Mouse (Mus musculus) embryonic facial prominence, embryonic 12.5 days (tissue): ENCODE measurements around the gene Cdk14. TPM values are rescaled to one million over a fixed set of nuclear protein-coding genes. Genes with fewer than 3 reads are reported as not detected.

Source experiments
- ATAC-seq: fragments of 200-750 bp; cut with Nextera tagmentation; 2 replicates; pipeline ENCODE4 v1.8.0; 2017; ENCODE audit not compliant: insufficient number of reproducible peaks, insufficient read depth, low FRiP score, low TSS enrichment
- H3K27ac ChIP-seq: fragments of 300-500 bp; sonication (generic); 2 replicates; pipeline ENCODE4 v1.5.1; 2016; ENCODE audit warnings: mild to moderate bottlenecking
- H3K27me3 ChIP-seq: fragments of 300-500 bp; sonication (generic); 2 replicates; pipeline ENCODE4 v1.6.1; 2016; ENCODE audit warnings: mild to moderate bottlenecking, moderate library complexity
- H3K36me3 ChIP-seq: fragments of 300-500 bp; sonication (generic); 2 replicates; pipeline ENCODE4 v1.6.1; 2016; ENCODE audit warnings: mild to moderate bottlenecking
- H3K4me1 ChIP-seq: fragments of 300-500 bp; sonication (generic); 2 replicates; pipeline ENCODE4 v1.6.1; 2016
- H3K4me2 ChIP-seq: fragments of 300-500 bp; sonication (generic); replicated peaks from 2 replicates; pipeline ENCODE4 v1.6.1; 2016; ENCODE audit warnings: mild to moderate bottlenecking, moderate library complexity
- H3K4me3 ChIP-seq: fragments of 300-500 bp; sonication (generic); 2 replicates; pipeline ENCODE4 v1.5.1; 2016; ENCODE audit warnings: mild to moderate bottlenecking
- H3K9ac ChIP-seq: fragments of 300-500 bp; sonication (generic); 2 replicates; pipeline ENCODE4 v1.6.1; 2016; ENCODE audit warnings: mild to moderate bottlenecking, moderate library complexity
- H3K9me3 ChIP-seq: fragments of 300-500 bp; sonication (generic); 2 replicates; pipeline ENCODE4 v1.6.1; 2016; ENCODE audit warnings: mild to moderate bottlenecking, moderate library complexity
- WGBS: fragments of 180-500 bp; shearing (Covaris S2); methylation state at CpG from one replicate; pipeline ENCODE4 v1.1.7; 2016; 5-methylcytosine and 5-hydroxymethylcytosine counted together
- polyA plus RNA-seq: library from polyadenylated mRNA; unstranded; fragments of >200 nt; fragmentation: Nextera tagmentation; extraction: Ambion mirVana; gene quantifications from 2 replicates; pipeline ENCODE4 v1.2.1, GENCODE M21; 2016

The Cdk14 gene
- polyA plus RNA-seq, 1 experiment from 2014 or later = 36.1 TPM

DNA sequence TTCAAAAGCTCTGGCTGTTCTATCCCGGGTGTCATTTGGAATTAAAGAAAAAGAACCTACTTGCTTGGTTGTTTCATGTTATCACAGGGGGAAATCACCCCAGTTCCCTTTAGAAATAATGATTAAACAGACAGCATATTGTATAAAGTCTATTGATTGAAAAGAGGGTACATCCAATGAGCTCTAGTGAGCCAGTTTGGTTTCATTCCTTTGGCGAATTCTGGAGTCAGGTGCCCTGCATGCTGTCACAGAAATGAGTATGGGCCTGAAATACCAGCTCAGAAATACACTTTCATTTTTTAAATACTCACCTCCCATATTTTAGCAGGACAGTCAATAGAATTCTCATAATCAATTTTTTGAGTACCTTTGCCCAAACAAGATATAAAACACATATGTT, 598.1 kb downstream of the Cdk14 start:
- Histone ChIP-seq H3K9ac (no peak overlapping the region), H3K27ac (no peak overlapping the region), H3K4me2 (no peak overlapping the region; the same call in 1 of the 2 replicates), H3K4me1 (peaks cover 12% of the 10 kb centered on the region), H3K36me3 (no peaks in the 10 kb centered on the region), H3K9me3 (no peaks in the 10 kb centered on the region), H3K4me3 (no peak overlapping the region), H3K27me3 (no peaks in the 10 kb centered on the region)
- 38% methylated on average over 2 of the region's 2 CpGs for WGBS
- ATAC-seq = no peak

GRCm38 (mm10) chr5:4821368-4821771, 598.7 kb downstream of the Cdk14 start:
- Histone ChIP-seq H3K36me3 (no peaks in the 10 kb centered on the region), H3K27me3 (no peaks in the 10 kb centered on the region), H3K9ac (no peak overlapping the region), H3K4me1 (peaks cover 12% of the 10 kb centered on the region), H3K4me2 (no peak overlapping the region; the same call in 1 of the 2 replicates), H3K27ac (no peak overlapping the region), H3K4me3 (no peak overlapping the region), H3K9me3 (no peaks in the 10 kb centered on the region)
- no peak for ATAC-seq
- WGBS = 18% methylated on average over 8 of the region's 8 CpGs

- Histone ChIP-seq H3K4me2 (no peak overlapping the region), H3K4me3 (no peak overlapping the region), H3K9me3 (no peaks in the 10 kb centered on the region), H3K9ac (no peak overlapping the region), H3K4me1 (peaks cover 19% of the 10 kb centered on the region), H3K27me3 (no peaks in the 10 kb centered on the region), H3K27ac (no peak overlapping the region), H3K36me3 (no peaks in the 10 kb centered on the region)
- ATAC-seq = no peak
- WGBS = 80% methylated on average over 5 of the region's 5 CpGs
Measured at GRCm38 (mm10) chr5:4816981-4817380, 603.1 kb downstream of the Cdk14 start.

- 87% methylated on average over 7 of the region's 7 CpGs for WGBS
Measured at GRCm38 (mm10) chr5:4814465-4815204, 605.5 kb downstream of the Cdk14 start.

DNA sequence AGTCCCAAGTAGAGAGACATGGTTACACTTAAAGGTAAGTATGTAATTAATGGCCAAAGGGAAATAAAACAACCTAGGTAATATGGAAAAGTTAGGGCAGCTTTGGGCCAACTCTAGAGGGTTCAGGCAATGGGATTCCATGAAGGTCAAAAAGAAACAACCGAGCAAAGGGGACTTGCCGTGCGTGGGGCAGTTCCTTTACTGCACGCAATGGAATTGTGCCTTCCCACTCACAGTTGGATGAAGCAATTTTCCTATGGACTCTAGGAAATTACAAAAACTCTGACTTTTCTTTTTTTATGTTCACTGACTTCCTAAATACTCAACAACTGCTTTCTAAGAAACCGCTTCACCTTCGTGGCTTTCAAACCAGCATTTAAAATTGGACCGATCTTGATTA, 606.8 kb downstream of the Cdk14 start:
- Histone ChIP-seq H3K27ac (no peak overlapping the region), H3K9ac (no peak overlapping the region)
- 95% methylated on average over 7 of the region's 7 CpGs for WGBS

More at GRCm38 (mm10) chr5:4814465-4815204, 605.5 kb downstream of the Cdk14 start:
- Histone ChIP-seq H3K27ac (no peak overlapping the region), H3K4me3 (no peak overlapping the region), H3K9ac (no peak overlapping the region), H3K27me3 (no peaks in the 10 kb centered on the region), H3K9me3 (no peaks in the 10 kb centered on the region), H3K4me1 (peaks cover 9% of the 10 kb centered on the region; the same call in 1 of the 2 replicates), H3K4me2 (no peak overlapping the region), H3K36me3 (no peaks in the 10 kb centered on the region)
- ATAC-seq = no peak

GRCm38 (mm10) chr5:4812036-4812729, 607.9 kb downstream of the Cdk14 start:
- H3K4me3 ChIP-seq = no peak overlapping the region
- WGBS = 37% methylated on average over 13 of the region's 13 CpGs
- no peaks in the 10 kb centered on the region for H3K36me3 ChIP-seq
- no peak overlapping the region for H3K9ac ChIP-seq
- H3K9me3 ChIP-seq = no peaks in the 10 kb centered on the region
- H3K27ac ChIP-seq = no peak overlapping the region
- no peak for ATAC-seq
- no peak overlapping the region for H3K4me2 ChIP-seq
- peaks cover 9% of the 10 kb centered on the region; the same call in 1 of the 2 replicates for H3K4me1 ChIP-seq
- H3K27me3 ChIP-seq = no peaks in the 10 kb centered on the region

More for the DNA sequence above, 606.8 kb downstream of the Cdk14 start:
- Histone ChIP-seq H3K4me1 (peaks cover 9% of the 10 kb centered on the region; the same call in 1 of the 2 replicates), H3K4me2 (no peak overlapping the region), H3K4me3 (no peak overlapping the region), H3K9me3 (no peaks in the 10 kb centered on the region), H3K36me3 (no peaks in the 10 kb centered on the region), H3K27me3 (no peaks in the 10 kb centered on the region)
- no peak for ATAC-seq

GRCm38 (mm10) chr5:4805228-4805627, 614.9 kb downstream of the Cdk14 start:
- Histone ChIP-seq H3K4me2 (no peak overlapping the region), H3K4me3 (no peak overlapping the region), H3K27me3 (no peaks in the 10 kb centered on the region), H3K4me1 (peaks cover 26% of the 10 kb centered on the region), H3K36me3 (no peaks in the 10 kb centered on the region), H3K9ac (no peak overlapping the region), H3K27ac (peak overlapping the region; percentile 18; the same call in 1 of the 2 replicates), H3K9me3 (no peaks in the 10 kb centered on the region)
- WGBS = 23% methylated on average over 4 of the region's 4 CpGs
- ATAC-seq = no peak

- no peak overlapping the region for H3K4me3 ChIP-seq
- no peak overlapping the region for H3K27ac ChIP-seq
- H3K9me3 ChIP-seq = no peaks in the 10 kb centered on the region
- no peaks in the 10 kb centered on the region for H3K36me3 ChIP-seq
- H3K4me1 ChIP-seq = peaks cover 26% of the 10 kb centered on the region
- no peak overlapping the region for H3K4me2 ChIP-seq
- WGBS = 63% methylated on average over 5 of the region's 5 CpGs
- no peak for ATAC-seq
- H3K9ac ChIP-seq = no peak overlapping the region
- no peaks in the 10 kb centered on the region for H3K27me3 ChIP-seq
Measured at GRCm38 (mm10) chr5:4803708-4804107, 616.4 kb downstream of the Cdk14 start.

DNA sequence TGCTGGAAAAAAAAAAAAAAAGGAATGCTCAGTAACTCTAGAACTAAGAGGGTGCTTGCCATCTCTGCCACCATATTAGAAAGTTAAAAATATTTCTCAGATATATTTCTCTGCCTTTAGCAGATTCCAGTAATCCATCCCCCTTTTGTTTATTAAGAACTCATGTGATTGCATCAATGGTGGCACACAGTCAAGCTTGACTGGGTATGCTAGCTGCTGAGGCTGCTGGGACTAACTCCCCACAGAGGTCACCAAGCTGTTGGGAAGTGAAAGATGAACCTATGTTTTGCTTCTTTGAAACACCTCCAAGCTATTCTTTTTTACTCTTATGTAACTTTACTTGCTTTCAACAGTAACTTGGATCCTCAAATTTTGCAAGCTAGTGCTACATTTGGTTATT, 618.1 kb downstream of the Cdk14 start:
- no peaks in the 10 kb centered on the region for H3K9me3 ChIP-seq
- no peak for ATAC-seq
- no peak overlapping the region for H3K27ac ChIP-seq
- no peak overlapping the region for H3K9ac ChIP-seq
- peaks cover 26% of the 10 kb centered on the region for H3K4me1 ChIP-seq
- H3K36me3 ChIP-seq = no peaks in the 10 kb centered on the region
- no peak overlapping the region for H3K4me3 ChIP-seq
- no peaks in the 10 kb centered on the region for H3K27me3 ChIP-seq
- no peak overlapping the region for H3K4me2 ChIP-seq

- Histone ChIP-seq H3K4me3 (no peak overlapping the region), H3K27ac (no peak overlapping the region), H3K9me3 (no peaks in the 10 kb centered on the region), H3K4me2 (no peak overlapping the region), H3K4me1 (peaks cover 26% of the 10 kb centered on the region), H3K9ac (no peak overlapping the region), H3K27me3 (no peaks in the 10 kb centered on the region), H3K36me3 (no peaks in the 10 kb centered on the region)
- ATAC-seq = peak; percentile 12; the same call in 1 of the 2 replicates
- 71% methylated on average over 8 of the region's 8 CpGs for WGBS
Measured at GRCm38 (mm10) chr5:4801096-4801850, 618.8 kb downstream of the Cdk14 start.

DNA sequence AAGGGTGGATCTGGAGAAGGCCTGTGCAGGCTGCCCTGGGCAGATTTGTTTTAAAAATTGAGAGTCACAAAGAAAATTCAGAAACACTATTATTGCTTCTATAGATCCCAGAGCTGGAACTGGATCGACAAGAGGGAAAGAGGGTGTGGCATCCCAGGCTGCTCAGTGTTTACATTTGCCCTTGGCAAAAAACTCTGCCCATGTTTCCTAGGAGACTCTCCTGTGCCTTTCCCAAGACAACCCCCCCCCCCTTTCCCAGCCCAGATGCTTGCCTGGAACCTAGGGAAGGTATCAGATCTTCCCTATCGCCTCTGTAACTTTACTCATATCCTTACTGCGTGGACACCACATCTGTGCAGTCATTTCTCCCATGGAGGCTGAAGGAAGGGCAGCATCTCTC, 628.9 kb downstream of the Cdk14 start:
- H3K9ac ChIP-seq = no peak overlapping the region
- no peak overlapping the region for H3K4me2 ChIP-seq
- no peaks in the 10 kb centered on the region for H3K36me3 ChIP-seq
- no peak for ATAC-seq
- no peak overlapping the region for H3K4me3 ChIP-seq
- H3K27me3 ChIP-seq = no peaks in the 10 kb centered on the region
- 51% methylated on average over 3 of the region's 3 CpGs for WGBS
- H3K9me3 ChIP-seq = no peaks in the 10 kb centered on the region
- H3K4me1 ChIP-seq = no peaks in the 10 kb centered on the region
- no peak overlapping the region for H3K27ac ChIP-seq
